Mouse (Mus musculus) stomach, embryonic 14.5 days (tissue): ENCODE results near the gene Gnl2. TPM values are rescaled to one million over a fixed set of nuclear protein-coding genes. Genes with fewer than 3 reads are reported as not detected.

ENCODE experiments used
- ATAC-seq: fragments of 200-750 bp; cut with Nextera tagmentation; 2 replicates; pipeline ENCODE4 v1.8.0; 2017; ENCODE audit warnings: low read depth, moderate TSS enrichment; ENCODE audit not compliant: insufficient number of reproducible peaks, insufficient read depth, low FRiP score
- H3K27ac ChIP-seq: fragments of 300-500 bp; sonication (generic); 2 replicates; pipeline ENCODE4 v1.5.1; 2014; ENCODE audit warnings: mild to moderate bottlenecking, low read length, moderate library complexity, mixed read lengths
- H3K27me3 ChIP-seq: fragments of 300-500 bp; sonication (generic); 2 replicates; pipeline ENCODE4 v1.6.1; 2014; ENCODE audit warnings: low read length, control low read depth, mixed read lengths; ENCODE audit not compliant: control insufficient read depth, insufficient read depth
- H3K36me3 ChIP-seq: fragments of 300-500 bp; sonication (generic); 2 replicates; pipeline ENCODE4 v1.6.1; 2014; ENCODE audit warnings: mild to moderate bottlenecking, control low read depth, low read length, moderate library complexity, mixed read lengths; ENCODE audit not compliant: control insufficient read depth, insufficient read depth
- H3K4me1 ChIP-seq: fragments of 300-500 bp; sonication (generic); 2 replicates; pipeline ENCODE4 v1.6.1; 2014; ENCODE audit warnings: low read length, control low read depth, mixed read lengths; ENCODE audit not compliant: control insufficient read depth, insufficient read depth
- H3K4me2 ChIP-seq: fragments of 300-500 bp; sonication (generic); replicated peaks from 2 replicates; pipeline ENCODE4 v1.6.1; 2014; ENCODE audit warnings: low read depth, low read length, control low read depth
- H3K4me3 ChIP-seq: fragments of 300-500 bp; sonication (generic); 2 replicates; pipeline ENCODE4 v1.5.1; 2014; ENCODE audit warnings: low read depth, low read length, control low read depth
- H3K9ac ChIP-seq: fragments of 300-500 bp; sonication (generic); replicated peaks from 2 replicates; pipeline ENCODE4 v1.6.1; 2014; ENCODE audit warnings: low read depth, mild to moderate bottlenecking, control low read depth, low read length, moderate library complexity, mixed read lengths
- H3K9me3 ChIP-seq: fragments of 300-500 bp; sonication (generic); 2 replicates; pipeline ENCODE4 v1.6.1; 2016; ENCODE audit warnings: low read depth, low read length, control low read depth; ENCODE audit not compliant: control insufficient read depth
- WGBS: fragments of 180-500 bp; shearing (Covaris S2); extraction: QIAGEN DNeasy Blood & Tissue Kit; methylation state at CpG from one replicate; pipeline ENCODE4 v1.1.7; 2014; 5-methylcytosine and 5-hydroxymethylcytosine counted together
- polyA plus RNA-seq: library from polyadenylated mRNA; unstranded; fragments of >200 nt; fragmentation: Nextera tagmentation; extraction: Ambion mirVana; gene quantifications from 2 replicates; pipeline ENCODE4 v1.2.1, GENCODE M21; 2014

The Gnl2 gene
- polyA plus RNA-seq: 84.6 and 86.0 TPM in 2 replicates

GRCm38 (mm10) chr4:125015806-125016635 is at the start of gene Gnl2:
TSS of gene Gnl2 (plus strand) at chr4:125016585.
- no peaks in the 10 kb centered on the region for H3K9me3 ChIP-seq

GRCm38 (mm10) chr4:124968711-124969110 is 47.7 kb upstream of the Gnl2 start:
- Histone ChIP-seq H3K4me3 (no peak overlapping the region), H3K27me3 (no peaks in the 10 kb centered on the region), H3K27ac (no peak overlapping the region), H3K4me2 (no peak overlapping the region), H3K9me3 (no peaks in the 10 kb centered on the region), H3K4me1 (peaks cover 2% of the 10 kb centered on the region; the same call in 1 of the 2 replicates), H3K9ac (no peak overlapping the region), H3K36me3 (no peaks in the 10 kb centered on the region)
- ATAC-seq: no peak
- WGBS: 60% methylated on average over 6 of the region's 6 CpGs

More at GRCm38 (mm10) chr4:125015806-125016635, at the start of gene Gnl2:
- H3K27ac ChIP-seq: no peak within 1 kb of the TSS
- H3K4me2 ChIP-seq: no peak within 1 kb of the TSS
- H3K27me3 ChIP-seq: no peaks in the 10 kb centered on the region
- no peak within 1 kb of the TSS for H3K4me3 ChIP-seq
- no peaks in the 10 kb centered on the region for H3K36me3 ChIP-seq
- no peak for ATAC-seq
- WGBS: 72% methylated on average over 10 of the region's 10 CpGs
- H3K4me1 ChIP-seq: no peaks in the 10 kb centered on the region
- H3K9ac ChIP-seq: no peak within 1 kb of the TSS

- no peak for ATAC-seq
- Histone ChIP-seq H3K36me3 (no peaks in the 10 kb centered on the region), H3K27ac (no peak overlapping the region), H3K4me2 (no peak overlapping the region), H3K9me3 (no peaks in the 10 kb centered on the region), H3K27me3 (no peaks in the 10 kb centered on the region), H3K4me3 (no peak overlapping the region), H3K9ac (no peak overlapping the region), H3K4me1 (peaks cover 2% of the 10 kb centered on the region; the same call in 1 of the 2 replicates)
- 74% methylated on average over 7 of the region's 7 CpGs for WGBS
Observed at GRCm38 (mm10) chr4:124969219-124969848, 47.1 kb upstream of the Gnl2 start.

- H3K9me3 ChIP-seq: no peaks in the 10 kb centered on the region
- H3K4me2 ChIP-seq: no peak overlapping the region
- ATAC-seq: no peak
- WGBS: 60% methylated on average over 11 of the region's 11 CpGs
- H3K36me3 ChIP-seq: no peaks in the 10 kb centered on the region
- no peaks in the 10 kb centered on the region for H3K4me1 ChIP-seq
- H3K27me3 ChIP-seq: no peaks in the 10 kb centered on the region
- H3K9ac ChIP-seq: no peak overlapping the region
- H3K4me3 ChIP-seq: no peak overlapping the region
- no peak overlapping the region for H3K27ac ChIP-seq
Observed at GRCm38 (mm10) chr4:124970194-124970593, 46.2 kb upstream of the Gnl2 start.

- ATAC-seq: no peak
- H3K27me3 ChIP-seq: no peaks in the 10 kb centered on the region
- no peak overlapping the region for H3K4me2 ChIP-seq
- no peaks in the 10 kb centered on the region for H3K36me3 ChIP-seq
- WGBS: 35% methylated on average over 5 of the region's 5 CpGs
- no peaks in the 10 kb centered on the region for H3K9me3 ChIP-seq
- no peak overlapping the region for H3K9ac ChIP-seq
- no peak overlapping the region for H3K4me3 ChIP-seq
- no peak overlapping the region for H3K27ac ChIP-seq
- H3K4me1 ChIP-seq: no peaks in the 10 kb centered on the region
Observed at GRCm38 (mm10) chr4:124970677-124971076, 45.7 kb upstream of the Gnl2 start.

- Histone ChIP-seq H3K27me3 (no peaks in the 10 kb centered on the region), H3K9me3 (no peaks in the 10 kb centered on the region), H3K4me1 (no peaks in the 10 kb centered on the region), H3K4me3 (no peak overlapping the region), H3K4me2 (no peak overlapping the region), H3K36me3 (no peaks in the 10 kb centered on the region), H3K9ac (no peak overlapping the region), H3K27ac (no peak overlapping the region)
- no peak for ATAC-seq
- 76% methylated on average over 8 of the region's 8 CpGs for whole genome bisulfite sequencing
Observed at GRCm38 (mm10) chr4:124971094-124971493, 45.3 kb upstream of the Gnl2 start.

- Histone ChIP-seq H3K27me3 (no peaks in the 10 kb centered on the region), H3K36me3 (no peaks in the 10 kb centered on the region), H3K9me3 (no peaks in the 10 kb centered on the region), H3K27ac (no peak overlapping the region), H3K9ac (no peak overlapping the region), H3K4me1 (no peaks in the 10 kb centered on the region), H3K4me2 (no peak overlapping the region), H3K4me3 (no peak overlapping the region)
- WGBS: 40% methylated on average over 9 of the region's 9 CpGs
- ATAC-seq: no peak
Observed at GRCm38 (mm10) chr4:124972316-124972715, 44.1 kb upstream of the Gnl2 start.

GRCm38 (mm10) chr4:124973296-124973695 is 43.1 kb upstream of the Gnl2 start:
- Histone ChIP-seq H3K27ac (no peak overlapping the region), H3K4me2 (no peak overlapping the region), H3K9ac (no peak overlapping the region), H3K4me3 (no peak overlapping the region), H3K27me3 (no peaks in the 10 kb centered on the region), H3K36me3 (no peaks in the 10 kb centered on the region), H3K4me1 (no peaks in the 10 kb centered on the region), H3K9me3 (no peaks in the 10 kb centered on the region)
- ATAC-seq: no peak
- WGBS: 86% methylated on average over 2 of the region's 2 CpGs
